Mouse (Mus musculus) spleen, postnatal 14 days (tissue): Measurements from ENCODE around the gene Wdr77.
"Not testable (repeated sequence)": the region's sequence is repeated elsewhere in the genome, so short reads cannot be mapped to it uniquely, and the experiment has no call there.

Experiments
- DNase-seq, 2 experiments: peaks; one replicate each; pipeline ENCODE4 v3.0.0; 2021 to 2022; ENCODE audit warnings: low spot score in 2 of 2

Gene Wdr77

DNA sequence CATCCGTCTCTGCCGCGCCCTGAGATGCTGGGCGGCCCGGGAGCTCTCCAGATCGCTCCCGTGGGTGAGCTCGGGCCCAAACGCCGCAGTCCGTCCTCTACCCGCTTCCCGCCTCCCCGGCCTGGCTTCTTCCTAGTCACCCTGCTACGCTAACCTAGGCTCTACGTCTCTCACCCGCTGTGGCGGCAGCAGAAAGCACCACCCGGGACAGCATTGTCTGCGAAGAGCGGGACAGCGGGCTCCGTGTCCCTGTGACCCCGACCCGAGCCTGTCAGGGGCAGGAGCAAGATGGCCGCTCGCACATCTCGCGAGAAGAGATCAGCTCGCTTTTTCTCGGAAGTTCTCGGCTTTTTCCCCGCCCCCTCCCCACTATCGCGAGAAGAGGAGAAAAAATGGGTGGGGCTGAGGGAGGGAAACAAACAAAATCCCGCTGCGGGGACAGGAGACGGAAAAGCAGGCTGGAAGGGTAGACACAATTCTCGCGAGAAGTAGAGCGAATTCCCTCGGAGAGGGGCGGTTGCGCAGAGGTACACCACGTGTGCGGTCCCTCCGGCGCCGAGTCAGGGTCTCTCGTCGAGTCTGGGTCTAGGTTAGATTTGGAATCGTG is at the start of gene Wdr77:
Wdr77 (plus strand) TSS at position 396 of the 607 bp plus-strand sequence.
- DNase-seq, result peak; percentile 88 to 95

DNA sequence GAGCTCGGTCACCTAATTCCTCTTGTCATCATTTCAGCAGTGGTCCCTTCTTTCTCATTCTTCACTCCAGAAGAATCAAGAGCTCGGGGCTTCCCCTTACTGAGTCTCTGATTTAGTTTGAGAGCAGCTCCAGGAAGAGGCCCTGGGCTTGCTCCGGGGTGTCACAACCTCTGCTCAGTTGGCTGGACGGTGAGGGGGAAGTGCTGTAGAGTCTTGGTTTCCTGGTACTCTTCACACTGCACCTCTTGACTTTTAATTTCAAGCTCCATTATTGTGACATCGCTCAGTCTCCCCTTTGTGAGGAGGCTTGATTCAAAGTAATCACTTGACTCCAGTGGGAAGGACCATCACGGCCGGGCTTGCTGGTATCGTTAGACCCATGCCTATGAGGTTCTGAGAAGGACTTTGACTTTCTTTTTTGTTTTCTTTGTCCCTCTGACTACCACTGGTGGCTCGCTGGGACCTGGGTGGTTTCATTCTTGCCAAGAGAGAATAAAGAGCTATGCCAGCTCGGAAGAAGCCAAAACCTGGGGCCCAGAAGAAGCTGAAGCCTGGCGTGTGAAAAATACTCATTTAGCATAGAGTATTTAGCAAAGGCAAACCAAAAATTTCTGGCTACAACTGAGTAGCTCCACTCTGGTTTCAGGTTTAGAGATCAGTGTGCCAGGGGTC is 48.5 kb upstream of the Wdr77 start:
- no peak for DNase-seq

DNA sequence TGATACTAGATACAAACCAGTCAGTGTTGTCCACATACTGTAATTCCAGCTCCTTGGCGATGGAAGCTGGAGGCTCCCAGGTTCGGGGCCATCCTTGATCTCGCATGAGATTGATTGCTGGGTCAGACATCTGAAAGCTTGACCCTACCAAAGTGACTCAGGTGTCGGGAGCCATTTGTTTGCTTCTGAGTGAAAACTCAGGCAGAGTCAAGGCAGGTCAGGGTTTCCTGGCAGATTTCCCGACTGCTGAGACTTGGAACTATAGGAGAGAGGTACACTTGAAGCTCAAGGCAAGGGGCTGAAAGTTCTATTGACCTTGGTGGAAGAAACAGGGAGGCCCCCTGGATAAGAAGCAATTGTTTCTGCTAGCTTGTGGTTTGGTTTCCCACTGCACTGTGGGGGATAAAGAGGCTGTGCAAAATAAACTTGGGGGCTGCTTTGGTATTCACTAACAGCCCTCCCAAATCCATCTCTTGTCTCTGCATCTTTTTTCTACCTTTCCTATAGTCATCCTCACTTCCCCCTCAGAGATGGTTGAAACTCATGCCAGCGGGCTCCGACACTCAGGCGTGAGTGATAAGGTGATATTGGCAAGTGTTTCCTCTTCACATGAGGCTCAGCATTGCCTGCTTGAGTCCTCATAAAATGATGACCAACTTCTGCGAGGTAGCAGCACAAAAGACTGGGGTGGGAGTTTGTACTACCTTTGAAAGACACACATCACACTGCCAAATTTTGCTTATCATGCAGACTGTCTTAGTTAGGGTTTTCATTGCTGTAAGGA is 46.9 kb upstream of the Wdr77 start:
- DNase-seq, result no peak

DNA sequence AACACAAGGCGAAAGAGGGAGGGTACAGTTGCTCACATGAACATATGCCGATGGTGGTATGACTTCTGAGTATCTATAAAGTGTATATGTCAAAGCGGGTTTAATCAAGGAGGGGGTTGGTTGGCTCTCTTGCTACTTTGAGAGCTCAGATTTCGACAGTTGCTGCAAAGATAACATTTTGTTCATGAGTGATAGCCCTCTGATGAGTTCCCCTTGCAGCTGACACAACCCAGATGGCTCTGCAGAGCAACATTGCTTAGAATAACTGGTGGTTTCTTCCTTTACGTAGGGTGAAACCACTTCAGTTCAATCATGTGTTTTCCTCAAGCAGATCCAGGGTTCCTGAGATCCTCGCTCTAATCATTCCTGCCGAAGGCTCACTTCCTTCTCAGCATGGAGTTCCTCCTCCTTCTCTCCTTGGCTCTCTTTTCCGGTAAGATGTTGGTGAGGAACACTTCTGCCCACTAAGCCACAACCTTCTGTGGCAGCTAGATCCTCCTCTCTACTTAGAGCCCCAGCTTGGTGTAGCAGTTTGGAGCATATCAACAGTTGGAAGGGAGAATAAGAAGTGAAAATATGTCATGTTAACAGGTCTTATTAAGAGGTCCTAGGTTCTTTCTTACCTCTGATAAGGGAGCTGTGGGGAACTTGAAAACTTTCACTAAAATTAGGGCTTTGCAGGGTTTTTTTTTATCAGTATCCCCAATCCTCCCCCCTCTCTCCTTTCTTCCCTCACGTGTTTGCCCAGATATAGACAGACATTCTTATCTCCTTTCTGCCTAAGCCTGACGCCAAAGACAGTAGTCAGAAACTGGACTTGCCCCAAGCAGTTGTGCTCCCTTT is 45.1 kb upstream of the Wdr77 start:
- DNase-seq, result no peak

DNA sequence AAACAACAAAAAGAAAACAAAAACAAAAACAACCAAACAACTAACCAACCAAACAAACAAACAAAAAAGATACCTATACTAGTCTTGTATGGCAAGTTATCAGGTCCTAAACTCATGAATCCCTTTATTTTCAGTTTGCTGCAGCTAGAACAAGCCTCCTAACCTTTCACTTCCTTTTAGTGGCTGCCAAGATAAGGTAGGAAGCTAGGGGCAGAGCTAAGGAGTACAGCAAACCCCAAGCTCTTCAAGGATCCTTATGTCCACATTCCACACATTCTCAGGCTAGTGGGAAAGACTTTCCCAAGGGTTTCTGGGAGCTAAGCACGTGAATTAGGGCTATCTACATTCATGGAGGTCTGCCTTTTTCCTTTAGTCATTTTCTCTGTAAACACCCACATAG is 43.9 kb upstream of the Wdr77 start:
- no peak for DNase-seq

DNA sequence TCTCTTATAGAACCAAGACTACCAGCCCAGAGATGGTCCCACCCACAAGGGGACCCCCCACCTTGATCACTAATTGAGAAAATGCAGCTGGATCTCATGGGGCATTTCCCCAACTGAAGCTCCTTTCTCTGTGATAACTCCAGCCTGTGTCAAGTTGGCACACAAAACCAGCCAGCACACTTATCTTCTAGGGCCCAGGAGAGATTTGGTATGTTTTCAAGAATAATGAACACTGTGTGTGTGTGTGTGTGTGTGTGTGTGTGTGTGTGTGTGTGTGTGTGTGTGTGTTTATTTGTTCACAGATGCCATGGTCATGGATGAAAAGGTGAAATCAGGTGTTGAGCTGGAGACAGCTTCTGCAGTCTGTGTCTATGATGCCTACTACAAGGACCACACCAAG is 42.7 kb upstream of the Wdr77 start:
- not testable (repeated sequence) for DNase-seq

DNA sequence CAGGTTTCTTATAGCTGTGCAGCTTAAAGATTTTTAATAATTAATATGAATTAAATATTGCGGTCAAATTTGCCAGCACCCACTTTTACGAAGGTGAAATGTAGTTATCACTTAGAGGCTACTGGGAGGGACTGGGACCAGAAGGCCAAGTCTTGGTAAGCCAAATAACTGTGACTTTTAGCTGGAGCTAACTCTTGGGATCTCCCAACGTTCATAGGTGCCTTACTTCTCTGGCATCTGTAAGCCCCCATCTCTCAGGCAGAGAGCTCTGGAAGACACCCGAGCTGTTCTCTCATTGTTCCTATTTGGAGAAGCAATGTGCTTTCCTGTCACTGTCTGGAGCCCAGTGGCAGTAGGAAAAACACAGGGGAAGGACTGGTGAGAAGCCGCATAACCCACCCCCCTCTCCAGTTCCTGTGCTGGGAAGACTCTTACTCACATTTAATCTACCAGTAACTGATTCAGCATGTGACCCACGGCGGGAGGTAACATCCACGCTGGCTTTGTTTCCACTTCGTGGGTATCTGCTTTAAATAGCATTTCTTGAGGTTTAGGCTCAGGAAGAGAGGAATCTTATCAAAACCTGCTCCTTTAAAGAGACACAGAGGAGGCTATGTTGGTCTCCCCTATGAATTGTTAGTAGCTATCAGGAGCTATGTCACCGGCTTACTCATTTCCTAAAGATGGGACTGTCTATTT is 41.4 kb upstream of the Wdr77 start:
- DNase-seq, result no peak

DNA sequence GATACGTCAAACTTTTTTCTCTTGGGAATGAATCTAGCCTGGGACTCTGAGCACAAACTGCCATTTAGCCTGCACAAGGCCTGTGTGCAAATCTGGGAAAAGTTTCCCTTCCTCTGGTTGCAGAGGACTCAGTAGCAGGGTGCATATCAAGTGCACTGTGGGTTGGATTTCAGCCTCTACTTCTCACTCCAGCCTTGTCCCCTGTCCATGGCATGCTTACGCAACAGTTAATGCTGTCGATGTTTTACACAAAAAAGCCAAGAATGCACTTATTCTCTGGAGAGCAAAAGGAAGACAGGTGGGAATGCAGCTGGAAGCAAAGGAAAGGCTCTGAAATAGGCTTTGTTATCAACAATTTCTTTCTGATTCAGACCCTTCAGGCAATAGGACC is 40.8 kb upstream of the Wdr77 start:
- no peak for DNase-seq

DNA sequence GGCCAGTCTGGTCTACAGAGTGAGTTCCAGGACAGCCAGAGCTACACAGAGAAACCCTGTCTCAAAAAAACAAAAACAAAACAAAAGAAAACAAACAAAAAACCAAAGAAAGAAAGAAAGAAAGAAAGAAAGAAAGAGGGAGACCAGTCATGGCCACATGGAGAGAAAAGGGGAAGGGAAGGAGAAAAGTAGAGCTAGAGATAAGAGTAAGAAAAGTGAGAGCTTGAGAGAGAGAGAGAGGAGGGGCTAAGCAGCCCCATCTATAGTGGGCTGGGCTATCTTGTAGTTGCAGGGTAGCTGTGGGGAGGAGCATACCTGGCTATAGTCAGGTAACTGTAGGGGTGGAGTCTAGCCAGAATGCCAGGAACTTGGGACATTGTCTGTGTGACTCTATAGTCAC is 38.4 kb upstream of the Wdr77 start:
- not testable (repeated sequence) for DNase-seq

DNA sequence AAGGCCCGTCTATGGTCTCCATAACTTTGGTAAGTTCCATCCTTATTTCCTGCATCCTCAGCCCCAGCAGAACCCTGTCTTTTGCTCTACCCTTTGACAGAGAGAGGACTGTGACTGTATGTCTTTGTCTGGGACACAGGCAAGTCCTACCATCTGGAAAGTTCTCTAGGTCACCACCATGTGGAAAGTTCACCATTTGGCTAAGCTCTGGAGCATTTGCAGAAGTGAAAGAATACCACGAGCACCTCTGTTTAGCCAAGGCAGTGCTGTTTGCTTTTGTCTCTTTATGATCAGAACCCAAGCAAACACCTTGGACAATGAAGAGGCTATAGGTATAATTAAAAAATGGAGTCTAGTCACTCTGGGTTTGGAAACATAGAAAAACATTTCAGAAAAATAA is 37.2 kb upstream of the Wdr77 start:
- DNase-seq, result no peak

DNA sequence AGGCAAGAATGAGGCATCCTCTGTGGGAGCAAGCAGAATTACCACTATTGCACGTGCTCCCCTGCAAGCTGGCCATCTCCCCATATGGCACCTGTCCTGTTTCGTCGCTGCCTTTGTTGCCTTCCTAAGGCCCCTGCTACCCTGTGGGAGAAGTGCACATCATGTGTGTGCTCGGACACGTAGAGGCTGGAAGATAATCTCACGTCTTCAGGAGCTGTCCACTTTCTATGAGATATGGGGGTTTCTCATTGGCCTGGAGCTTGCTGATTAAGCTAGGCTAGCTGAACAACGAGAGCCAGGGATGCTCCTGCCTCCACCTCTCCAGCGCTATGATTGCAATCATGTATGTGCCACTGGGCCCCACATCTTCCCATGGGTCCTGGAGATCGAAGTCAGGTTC is 34.6 kb upstream of the Wdr77 start:
- DNase-seq, result no peak

DNA sequence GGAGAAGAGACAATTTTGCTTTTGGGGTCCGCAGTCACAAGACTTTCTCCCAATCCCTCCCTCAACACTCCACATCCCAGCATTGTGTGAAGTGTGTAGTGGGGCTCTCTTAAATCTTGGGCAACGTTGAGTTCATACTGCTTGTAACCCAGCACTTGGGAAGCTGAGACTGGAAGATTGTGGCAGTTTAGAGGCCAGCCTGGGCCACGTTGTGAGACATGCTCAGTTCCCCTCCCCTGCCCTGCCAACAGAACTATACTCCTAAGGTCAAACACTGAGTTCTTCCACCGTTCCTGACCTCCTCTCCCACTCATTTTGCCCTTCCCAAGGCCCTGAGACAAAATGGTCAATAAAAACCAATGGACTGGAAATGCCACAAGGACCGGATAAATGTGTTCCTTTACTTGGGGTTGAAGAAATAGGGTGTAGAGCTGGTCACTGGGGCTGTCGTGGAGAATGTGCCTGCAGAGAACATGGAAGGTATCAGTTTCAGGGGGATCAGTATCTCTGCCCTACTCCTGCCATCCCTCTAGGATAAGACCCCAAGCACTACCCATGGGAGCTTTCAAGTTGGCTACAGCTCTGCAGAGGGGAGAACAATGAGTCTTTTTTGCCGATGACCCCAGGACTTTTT is 31.5 kb upstream of the Wdr77 start:
- DNase-seq, result no peak

DNA sequence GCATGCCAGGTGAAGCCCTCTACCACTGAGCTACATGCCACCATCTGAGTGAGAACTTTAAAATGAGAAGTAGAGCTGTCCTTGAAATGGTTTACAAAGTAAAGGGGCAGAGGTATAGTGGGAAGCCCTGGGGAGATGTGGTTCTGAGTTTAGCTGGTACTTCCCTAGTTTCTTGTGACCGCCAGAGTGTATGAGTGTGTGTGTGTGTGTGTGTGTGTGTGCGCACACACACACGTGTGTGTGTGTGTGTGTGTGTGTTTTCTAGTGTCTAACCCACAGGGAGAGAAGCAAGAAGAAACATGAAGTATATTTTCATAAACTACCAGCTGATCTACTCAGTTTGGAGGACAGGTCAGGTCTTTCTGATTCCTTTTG is 31.0 kb upstream of the Wdr77 start:
- DNase-seq, result no peak

DNA sequence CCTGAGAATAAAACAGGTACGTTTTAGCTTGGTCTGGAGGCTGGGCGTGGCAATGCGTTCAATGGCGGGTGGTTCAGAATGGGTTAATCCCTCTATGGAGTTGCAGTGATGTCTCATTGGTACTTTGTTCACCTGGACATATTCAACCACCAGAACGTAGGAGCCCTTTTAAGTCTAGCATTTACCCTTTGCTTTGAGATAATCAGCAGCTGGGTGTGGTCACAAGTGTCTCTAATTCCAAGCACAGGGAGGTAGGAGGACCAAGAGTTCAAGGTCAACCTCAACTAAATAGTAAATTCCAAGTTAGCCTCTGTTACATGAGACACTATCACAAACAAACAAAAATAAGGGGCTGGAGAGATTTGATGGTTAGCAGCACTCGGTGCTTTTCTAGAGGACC is 30.4 kb upstream of the Wdr77 start:
- DNase-seq, result no peak

DNA sequence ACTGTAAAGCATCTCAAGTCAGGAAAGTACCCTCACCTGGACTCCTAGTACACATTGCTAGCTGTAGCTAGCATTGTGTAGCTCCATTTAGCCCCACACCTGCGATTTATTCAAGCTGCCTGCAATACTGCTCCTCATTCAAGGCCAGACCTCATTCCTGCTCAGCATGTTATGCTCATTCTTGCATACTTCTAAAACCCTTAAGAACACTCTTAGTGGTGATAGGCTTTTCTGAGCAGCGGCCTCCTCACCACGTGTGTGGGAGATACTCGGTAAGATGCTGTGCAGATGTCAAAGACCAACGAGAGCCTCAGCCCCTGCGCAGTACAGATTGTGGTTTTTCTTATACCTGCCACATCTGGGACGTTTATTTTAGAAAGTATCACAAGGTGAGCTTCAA is 29.3 kb upstream of the Wdr77 start:
- DNase-seq, result no peak

DNA sequence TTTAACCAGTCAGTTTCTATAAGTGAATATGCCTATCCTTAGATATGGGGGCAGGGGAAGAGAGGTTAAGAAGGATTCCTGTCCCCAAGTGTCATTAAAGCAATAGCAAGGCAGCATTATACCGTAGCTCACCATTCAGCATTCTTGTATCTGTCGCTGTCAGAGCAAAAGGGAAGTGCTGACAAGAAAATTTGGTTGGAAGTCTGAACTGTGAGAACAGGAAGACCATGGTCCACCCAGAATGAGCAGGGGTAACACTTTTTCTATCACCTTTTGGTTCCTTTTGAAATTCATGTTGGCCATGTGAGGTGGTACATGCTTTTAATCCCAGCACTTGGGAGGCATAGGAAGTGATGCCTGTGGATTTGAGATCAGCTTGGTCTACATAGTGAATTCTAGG is 28.1 kb upstream of the Wdr77 start:
- DNase-seq, result no peak

DNA sequence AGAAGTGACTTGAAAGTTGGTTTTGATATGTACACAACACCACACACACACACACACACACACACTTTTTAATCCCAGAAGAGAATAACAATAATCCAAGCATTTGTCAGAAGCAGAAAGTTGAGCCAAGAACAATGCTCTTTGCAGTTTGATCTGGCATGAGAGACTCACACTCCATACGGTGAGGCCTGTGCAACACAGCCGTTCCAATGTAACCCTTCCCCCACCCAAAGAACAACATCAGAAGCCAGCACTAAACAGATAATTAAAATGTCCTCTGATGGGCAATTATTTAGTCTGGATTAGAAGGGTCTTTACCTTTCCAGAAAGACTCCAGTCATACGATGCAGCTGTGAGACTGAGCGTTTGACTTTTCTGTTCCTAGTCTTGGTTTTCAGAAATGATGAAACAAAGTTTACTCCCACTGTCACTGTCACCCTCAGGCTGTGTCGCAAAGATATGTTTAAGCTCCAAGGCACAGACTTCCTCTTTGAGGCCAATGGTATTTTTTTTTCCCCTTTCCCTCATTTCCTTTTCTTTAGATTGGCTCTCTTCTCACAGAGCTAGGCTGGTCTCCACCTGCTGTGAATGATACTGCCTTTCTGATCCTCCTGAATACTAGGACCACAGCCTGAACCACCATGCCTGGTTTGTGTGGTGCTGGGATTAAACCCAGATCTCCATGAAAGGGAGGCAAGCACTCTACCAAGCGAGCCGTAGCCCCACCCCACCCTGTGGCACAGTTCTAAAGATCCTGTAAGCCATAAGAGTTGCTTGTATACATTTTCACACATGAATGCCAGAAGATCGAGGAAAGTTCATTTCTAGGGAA is 26.7 kb upstream of the Wdr77 start, which contains the start of gene I830077J02Rik:
I830077J02Rik (minus strand) TSS at position 425 of the 832 bp plus-strand sequence.
- DNase-seq, result no peak

DNA sequence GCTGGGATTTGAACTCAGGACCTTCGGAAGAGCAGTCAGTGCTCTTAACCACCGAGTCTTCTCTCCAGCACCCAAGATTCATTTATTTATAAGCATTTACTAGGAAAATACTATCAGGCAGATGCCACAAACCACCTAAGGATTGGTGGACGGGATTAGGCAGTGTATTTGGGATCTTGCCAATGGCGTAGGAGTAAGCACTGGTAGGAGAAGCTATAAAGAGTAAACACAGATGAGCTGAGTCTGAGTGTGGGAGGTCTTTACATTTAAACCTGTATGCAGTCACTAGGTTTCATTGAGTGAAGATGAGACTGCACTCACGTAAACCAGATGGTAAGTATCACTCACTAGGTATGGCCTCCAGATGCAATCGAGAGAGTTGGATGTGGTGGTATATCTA is 25.2 kb upstream of the Wdr77 start:
- DNase-seq, result no peak

DNA sequence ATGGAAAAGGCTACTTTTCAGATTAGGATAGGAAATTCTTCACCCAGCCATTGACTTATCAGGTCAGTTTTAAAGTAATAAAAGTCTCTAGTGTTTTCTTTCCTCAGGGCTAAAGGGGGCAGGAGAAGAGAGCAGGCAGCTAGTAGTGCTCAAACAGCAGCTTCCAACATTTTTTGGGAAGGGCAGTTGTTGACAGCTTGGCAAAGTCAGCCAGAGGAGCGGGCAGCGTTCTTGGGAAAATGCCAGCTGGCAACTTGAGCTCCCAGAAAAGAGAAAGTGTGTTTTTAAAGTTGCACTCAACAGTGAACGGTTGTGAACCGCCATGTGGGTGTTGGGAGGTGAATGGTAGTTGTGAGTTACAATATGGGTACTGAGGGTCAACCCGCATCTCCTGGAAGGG is 24.1 kb upstream of the Wdr77 start:
- DNase-seq, result no peak

DNA sequence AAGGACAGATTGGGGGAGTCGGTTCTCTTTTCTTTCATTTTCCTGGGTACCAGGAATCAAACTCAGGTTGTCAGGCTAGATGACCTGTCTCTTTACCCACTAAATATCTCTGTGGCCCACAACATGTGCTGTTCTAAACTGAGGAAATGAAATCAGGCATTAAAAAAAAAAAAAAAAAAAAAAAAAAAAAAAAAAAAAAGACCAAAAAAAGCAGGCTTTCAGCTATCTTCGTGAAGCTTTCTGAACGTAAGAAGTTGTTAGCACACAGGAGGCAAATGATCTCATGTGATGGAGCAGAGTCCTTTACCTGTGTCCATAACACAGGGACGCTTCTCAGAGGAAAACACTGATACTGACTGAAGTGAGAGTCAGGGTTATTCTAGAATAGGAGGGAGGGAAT is 23.1 kb upstream of the Wdr77 start:
- DNase-seq, result no peak
